Mouse (Mus musculus) common myeloid progenitor, adult 5-6 weeks (primary cell): ENCODE results near the gene Ifi27l2a. TPM values are rescaled to one million over a fixed set of nuclear protein-coding genes. Genes with fewer than 3 reads are reported as not detected.

ENCODE experiments used
- ATAC-seq: replicated peaks from 2 replicates; pipeline ENCODE4 v1.8.0; 2016; ENCODE audit warnings: low read depth, mild to moderate bottlenecking, moderate TSS enrichment, inconsistent platforms; ENCODE audit not compliant: poor library complexity, severe bottlenecking
- total RNA-seq: library from RNA; stranded (forward); fragments of 200-1000, 187-1606 nt; gene quantifications from 2 replicates; pipeline ENCODE4 v1.2.3, GENCODE M21; 2017

Ifi27l2a gene
- total RNA-seq, 1 experiment from 2014 or later, result 11.3 TPM

GRCm38 (mm10) chr12:103433430-103433829, 10.1 kb downstream of the Ifi27l2a start:
- no peak for ATAC-seq

DNA sequence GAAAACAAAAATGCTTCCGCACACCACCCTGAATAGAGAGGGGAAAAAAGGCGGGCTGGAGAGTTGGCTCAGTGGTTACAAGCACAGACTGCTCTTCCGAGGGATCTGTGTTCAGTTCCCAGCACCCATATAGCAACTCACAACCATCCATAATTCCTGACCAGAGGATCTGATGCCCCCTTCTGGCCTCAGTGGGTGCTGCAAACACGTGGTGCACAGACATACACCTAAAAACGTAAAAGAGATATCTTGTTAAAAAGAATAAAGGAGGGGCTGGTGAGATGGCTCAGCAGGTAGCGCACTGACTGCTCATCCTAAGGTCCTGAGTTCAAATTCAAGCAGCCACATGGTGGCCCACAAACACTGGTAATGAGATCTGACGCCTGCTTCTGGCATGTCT, 16.8 kb downstream of the Ifi27l2a start:
- no peak for ATAC-seq

- peak; percentile 99 for ATAC-seq
Observed at GRCm38 (mm10) chr12:103425729-103426470, 17.6 kb downstream of the Ifi27l2a start, which contains the start of gene Ddx24. Gene Ddx24 (minus strand): TSS chr12:103425830.

DNA sequence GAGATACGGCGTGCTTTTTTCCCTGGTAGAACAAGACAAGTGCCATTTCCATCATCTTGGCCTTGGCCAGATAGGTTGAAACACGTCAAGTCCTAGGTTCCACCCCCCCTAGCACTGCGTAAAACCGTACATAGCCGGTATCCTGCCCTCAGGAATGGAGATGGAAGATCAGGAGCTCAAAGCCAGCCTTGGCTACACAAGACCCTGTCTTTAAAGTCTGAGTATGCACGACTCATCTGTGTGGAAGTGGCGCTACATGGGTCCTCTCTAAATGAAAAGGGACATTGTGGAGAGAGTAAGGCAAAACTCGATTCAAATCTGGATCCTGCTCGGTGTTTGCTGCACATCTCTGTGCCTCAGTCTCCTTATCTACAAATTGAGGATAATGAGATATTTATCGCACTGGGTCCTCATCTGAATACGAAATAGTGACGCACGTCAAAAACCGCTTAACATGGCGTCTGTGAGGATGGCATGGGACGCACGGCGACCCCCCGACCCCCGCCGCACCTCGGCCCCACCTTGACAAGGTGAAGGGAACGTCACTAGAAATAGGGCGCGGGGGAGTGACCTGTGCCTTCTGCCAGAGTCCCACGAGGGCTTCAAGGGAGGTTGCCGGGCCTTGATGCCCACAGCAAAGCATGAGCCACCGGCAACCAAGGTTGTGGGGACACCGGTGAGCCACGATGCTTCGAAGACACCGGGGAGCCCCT, 18.3 kb downstream of the Ifi27l2a start:
- ATAC-seq, result no peak

DNA sequence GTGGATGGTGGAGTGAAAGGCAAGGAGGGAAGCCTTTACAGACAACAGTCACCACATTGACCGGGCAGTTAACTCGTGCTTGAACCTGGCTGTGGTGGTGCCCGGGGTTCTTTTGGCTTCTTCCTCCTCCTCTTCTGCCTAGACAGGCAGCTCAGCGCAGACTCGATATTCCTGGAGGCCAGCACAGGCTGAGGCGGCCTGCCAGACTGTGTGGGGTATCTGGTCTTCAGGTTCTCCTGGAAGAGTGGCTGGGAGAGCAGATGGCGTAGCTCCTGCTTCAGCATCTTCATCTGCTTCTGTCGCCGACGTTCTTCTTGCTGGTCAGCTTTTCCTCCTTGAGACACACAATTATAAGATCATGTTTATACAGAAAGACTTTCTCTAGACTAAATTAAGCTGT, 35.3 kb downstream of the Ifi27l2a start:
- ATAC-seq, result no peak

GRCm38 (mm10) chr12:103407720-103408119, 35.8 kb downstream of the Ifi27l2a start, which contains the start of gene 9330161L09Rik:
Gene 9330161L09Rik (minus strand): TSS chr12:103407820.
- ATAC-seq, result no peak

- ATAC-seq, result no peak
Observed at GRCm38 (mm10) chr12:103404131-103404530, 39.3 kb downstream of the Ifi27l2a start.

- no peak for ATAC-seq
Observed at GRCm38 (mm10) chr12:103396751-103397150, 46.7 kb downstream of the Ifi27l2a start.

DNA sequence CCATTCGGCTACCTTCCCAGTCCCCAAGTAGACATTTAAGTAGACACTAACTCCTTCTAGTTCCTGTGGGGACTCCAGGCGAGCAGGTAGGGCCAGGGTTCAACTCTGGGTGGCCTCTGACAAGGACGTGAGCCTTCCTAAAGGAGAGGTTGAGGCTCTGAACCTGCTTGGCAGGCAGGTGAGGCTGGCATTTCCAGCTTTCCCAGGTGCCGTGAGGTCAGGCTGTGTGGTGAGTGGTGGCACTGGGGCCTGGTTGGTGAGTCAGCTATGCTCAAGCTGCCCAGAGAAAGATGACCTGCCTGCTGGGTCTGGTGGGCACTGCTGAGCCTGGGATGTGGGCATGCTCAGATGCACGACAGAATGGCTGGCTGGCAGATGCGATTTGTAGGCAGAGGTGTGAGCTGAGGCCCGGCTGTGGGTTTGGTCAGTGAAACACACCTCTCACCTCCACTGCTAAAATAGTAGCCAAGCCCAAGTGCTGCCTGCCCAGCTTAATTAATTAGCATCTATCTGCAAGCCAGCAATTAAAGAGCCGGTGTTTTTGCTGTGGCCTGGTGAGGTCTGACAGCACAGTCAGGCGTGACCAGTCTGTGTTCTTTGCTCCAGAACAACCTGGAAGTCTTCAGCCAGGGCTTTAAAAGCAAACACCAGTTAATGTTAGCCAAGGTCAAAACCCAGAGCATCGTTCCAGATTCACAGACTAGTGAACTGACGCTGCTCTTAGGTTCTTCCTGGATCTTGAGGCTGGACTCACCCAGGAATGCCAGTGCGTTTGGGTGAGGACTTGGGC, 47.8 kb downstream of the Ifi27l2a start:
- ATAC-seq, result no peak

DNA sequence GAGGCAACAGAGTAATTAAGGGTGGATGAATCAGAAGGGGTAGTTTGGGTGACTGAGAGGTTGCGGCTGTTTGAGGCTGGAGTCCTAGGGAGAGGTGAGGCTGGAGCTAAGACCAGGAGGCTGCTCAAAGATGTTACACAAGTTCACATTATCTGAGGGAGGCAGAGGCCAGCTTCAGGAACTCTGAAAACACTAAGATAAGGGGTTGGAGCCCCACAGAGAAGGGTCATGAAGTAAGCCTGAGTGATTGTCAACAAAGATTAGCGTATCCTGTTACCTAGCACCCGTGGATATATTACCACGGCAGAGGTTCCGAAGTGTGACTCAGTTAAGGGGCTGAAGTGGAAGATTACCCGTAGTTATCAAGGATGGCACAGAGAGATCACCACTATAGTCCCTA, 50.0 kb downstream of the Ifi27l2a start:
- ATAC-seq, result peak; percentile 76

Other genes starting within 250 kb of the Ifi27l2a start
- not detected in 2 replicates for gene Prima1, start 201.5 kb downstream of the Ifi27l2a start, total RNA-seq
- not detected in 2 replicates for gene Fam181a, start 132.7 kb downstream of the Ifi27l2a start, total RNA-seq
- gene Asb2, start 87.7 kb downstream of the Ifi27l2a start, total RNA-seq, result not detected in 2 replicates
- gene Otub2, start 55.0 kb downstream of the Ifi27l2a start, total RNA-seq, result 3.0 and 4.2 TPM in 2 replicates
- gene 9330161L09Rik, start 35.9 kb downstream of the Ifi27l2a start, total RNA-seq, result 2.5 and 3.6 TPM in 2 replicates
- gene Ddx24, start 17.9 kb downstream of the Ifi27l2a start, total RNA-seq, result 124 and 139 TPM in 2 replicates
- 32.3 and 56.2 TPM in 2 replicates for gene Ifi27, start 9.5 kb downstream of the Ifi27l2a start, total RNA-seq
- gene Ifi27l2b, start 13.5 kb upstream of the Ifi27l2a start, total RNA-seq, result not detected in 2 replicates
- 0.59 TPM in 1 of 2 replicates, not detected in the other for gene Ppp4r4, start 88.6 kb upstream of the Ifi27l2a start, total RNA-seq
- not detected in 2 replicates for gene Serpina10, start 187.8 kb upstream of the Ifi27l2a start, total RNA-seq
- gene Serpina6, start 213.5 kb upstream of the Ifi27l2a start, total RNA-seq, result not detected in 2 replicates
- not detected in 2 replicates for gene Serpina16, start 232.5 kb upstream of the Ifi27l2a start, total RNA-seq